Mouse (Mus musculus) embryo, embryonic 10 days (tissue): ENCODE measurements around the gene Mapk3.

Experiments used
- DNase-seq: peaks from one replicate; pipeline ENCODE4 v3.0.0-alpha.2; 2015; ENCODE audit warnings: low spot score

The Mapk3 gene

GRCm38 (mm10) chr7:126802134-126802889 lies 42.9 kb downstream of the Mapk3 start:
- no peak for DNase-seq

- DNase-seq: no peak
Observed at GRCm38 (mm10) chr7:126803181-126803580, 43.8 kb downstream of the Mapk3 start.

DNA sequence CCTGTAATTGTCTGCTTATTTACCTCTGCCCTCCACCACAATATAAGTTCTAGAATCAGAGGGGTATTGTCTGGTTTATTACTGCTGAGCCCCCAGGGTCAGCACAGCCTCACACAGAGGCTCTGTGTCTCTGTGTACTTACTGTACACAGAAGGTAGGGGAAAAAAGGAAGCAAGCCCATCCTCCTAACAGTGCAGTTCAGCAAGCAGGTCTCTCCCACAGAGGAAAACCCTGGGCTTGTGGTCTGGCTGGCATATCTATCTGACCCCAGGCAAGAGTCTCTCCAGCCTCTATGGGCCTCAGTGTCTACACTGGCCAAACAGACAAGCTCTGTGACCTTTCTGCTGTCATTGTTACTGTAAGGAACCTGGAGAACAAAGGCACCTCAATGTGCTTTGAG lies 44.4 kb downstream of the Mapk3 start:
- DNase-seq: no peak

GRCm38 (mm10) chr7:126806956-126807355 lies 47.6 kb downstream of the Mapk3 start:
- DNase-seq: no peak

DNA sequence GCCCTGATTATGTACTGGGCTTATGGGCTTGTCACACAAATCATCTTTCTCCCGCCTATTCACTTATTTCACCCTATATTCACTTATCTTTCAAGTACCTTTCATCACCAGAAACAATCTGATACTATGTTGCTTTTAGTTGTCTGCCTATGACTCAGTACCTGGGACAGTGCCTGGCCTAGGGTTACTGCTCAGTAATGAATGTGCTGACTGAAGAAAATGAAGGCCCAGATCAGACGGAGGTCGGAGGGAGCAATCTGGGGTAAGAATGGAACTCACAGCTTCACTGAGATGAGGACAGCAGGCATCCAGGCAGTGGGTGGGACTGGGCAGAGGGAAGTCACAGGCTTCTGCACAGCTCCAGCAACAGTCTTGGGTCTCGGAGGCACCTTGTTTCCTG lies 48.0 kb downstream of the Mapk3 start:
- DNase-seq: no peak

GRCm38 (mm10) chr7:126808703-126809455 lies 49.5 kb downstream of the Mapk3 start:
- peak; percentile 97 for DNase-seq

DNA sequence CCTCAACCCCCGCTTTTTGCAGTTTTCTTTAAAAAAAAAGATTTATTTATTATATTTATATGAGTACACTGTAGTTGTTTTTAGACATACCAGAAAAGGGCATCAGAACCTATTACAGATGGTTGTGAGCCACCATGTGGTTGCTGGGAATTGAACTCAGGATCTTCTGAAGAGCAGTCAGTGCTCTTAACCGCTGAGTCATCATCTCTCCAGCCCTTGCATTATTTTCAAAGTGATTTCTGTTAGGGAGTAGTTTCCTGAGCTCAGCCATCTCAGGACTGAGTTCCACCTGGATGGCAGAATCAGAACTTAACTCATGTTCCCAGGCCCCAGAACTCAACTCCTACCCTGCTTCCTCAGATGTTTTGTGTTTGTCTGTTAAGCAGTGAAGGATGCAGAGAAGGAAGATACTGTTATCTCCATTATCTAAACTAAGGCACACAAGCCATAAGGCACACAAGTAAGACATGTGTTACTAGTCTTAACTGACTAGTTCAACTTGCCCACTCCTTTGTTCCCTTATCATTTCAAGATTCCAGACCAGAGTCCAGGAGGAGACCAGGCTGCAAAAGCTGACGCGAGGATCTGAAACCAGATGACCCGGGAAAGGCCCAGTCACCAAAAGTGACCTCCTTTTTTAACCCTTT lies 50.4 kb downstream of the Mapk3 start:
- DNase-seq: no peak
